Mouse (Mus musculus): ENCODE data around the gene Cep55. TPM values are rescaled to one million over a fixed set of nuclear protein-coding genes. Genes with fewer than 3 reads are reported as not detected.
A peak's percentile ranks its signal among the peaks of the same experiment; 100 is the strongest.

Gene Cep55
- polyA plus RNA-seq, 1 experiment from 2014 or later: 5.4 TPM

DNA sequence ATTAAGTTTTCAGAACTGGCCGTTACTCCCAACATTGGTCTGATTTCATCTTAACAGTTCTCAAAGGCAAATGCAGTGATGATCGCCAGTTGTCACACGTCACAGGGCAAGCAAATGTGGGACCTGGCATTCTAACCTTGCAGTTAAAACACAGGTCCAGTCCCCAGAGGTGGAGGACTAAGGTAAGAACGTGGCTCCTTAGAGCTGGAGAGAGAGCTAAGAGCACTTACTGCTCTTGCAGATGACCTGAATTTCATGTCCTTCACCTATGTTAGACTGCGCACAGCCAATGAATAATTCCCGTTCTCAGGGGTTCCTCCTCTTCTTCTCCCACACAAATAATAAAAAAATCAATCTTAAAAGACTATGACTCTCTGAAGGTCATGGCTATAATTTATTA is 27.4 kb upstream of the Cep55 start:
- H3K27ac ChIP-seq (ENCODE audit: low read depth, low read length): no peak overlapping the region
- H3K4me1 ChIP-seq (ENCODE audit: control insufficient read depth, insufficient read depth, low read depth, low read length): peaks cover 4% of the 10 kb centered on the region; the same call in 1 of the 2 replicates
- H3K9ac ChIP-seq (ENCODE audit: low read depth, low read length): no peak overlapping the region
- H3K9me3 ChIP-seq (ENCODE audit: control insufficient read depth, low read length): no peaks in the 10 kb centered on the region
- no peak overlapping the region for H3K4me2 ChIP-seq (ENCODE audit: low read length)
- no peaks in the 10 kb centered on the region for H3K27me3 ChIP-seq (replicated peaks; ENCODE audit: control insufficient read depth, insufficient read depth, low read length)
- no peak for ATAC-seq
- 88% methylated on average over 6 of the region's 6 CpGs for WGBS
- no peaks in the 10 kb centered on the region for H3K36me3 ChIP-seq (ENCODE audit: control insufficient read depth, insufficient read depth, low read length)
- no peak overlapping the region for H3K4me3 ChIP-seq (ENCODE audit: low read length)

- H3K36me3 ChIP-seq (ENCODE audit: control insufficient read depth, insufficient read depth, low read length): no peaks in the 10 kb centered on the region
- 56% methylated on average over 10 of the region's 10 CpGs for WGBS
- peaks cover 4% of the 10 kb centered on the region; the same call in 1 of the 2 replicates for H3K4me1 ChIP-seq (ENCODE audit: control insufficient read depth, insufficient read depth, low read depth, low read length)
- H3K4me3 ChIP-seq (ENCODE audit: low read length): no peak overlapping the region
- no peaks in the 10 kb centered on the region for H3K9me3 ChIP-seq (ENCODE audit: control insufficient read depth, low read length)
- ATAC-seq: no peak
- H3K9ac ChIP-seq (ENCODE audit: low read depth, low read length): no peak overlapping the region
- H3K27ac ChIP-seq (ENCODE audit: low read depth, low read length): no peak overlapping the region
- H3K27me3 ChIP-seq (replicated peaks; ENCODE audit: control insufficient read depth, insufficient read depth, low read length): no peaks in the 10 kb centered on the region
- no peak overlapping the region for H3K4me2 ChIP-seq (ENCODE audit: low read length)
Observed at GRCm38 (mm10) chr19:38027881-38028521, 26.8 kb upstream of the Cep55 start.

DNA sequence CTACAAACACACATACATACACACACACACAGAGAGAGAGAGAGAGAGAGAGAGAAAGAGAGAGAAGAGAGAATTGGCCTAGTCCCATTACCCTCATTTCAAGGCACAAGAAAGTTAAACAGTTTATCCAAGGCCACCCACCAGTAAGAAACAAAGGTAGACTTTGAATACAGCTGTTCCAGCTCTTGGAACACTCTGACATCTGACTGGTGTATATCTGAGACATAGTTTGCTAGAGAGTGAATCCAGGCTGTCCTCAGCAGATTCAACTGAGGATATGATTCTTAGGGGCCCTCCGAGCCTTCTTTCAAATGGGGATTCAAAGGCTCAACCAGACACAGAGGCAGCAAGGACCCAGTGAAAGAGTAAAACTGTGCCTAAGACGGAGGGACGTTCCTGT is 25.5 kb upstream of the Cep55 start:
- H3K4me2 ChIP-seq (ENCODE audit: low read length): no peak overlapping the region
- 84% methylated on average over 3 of the region's 3 CpGs for WGBS
- peaks cover 4% of the 10 kb centered on the region; the same call in 1 of the 2 replicates for H3K4me1 ChIP-seq (ENCODE audit: control insufficient read depth, insufficient read depth, low read depth, low read length)
- H3K27me3 ChIP-seq (replicated peaks; ENCODE audit: control insufficient read depth, insufficient read depth, low read length): no peaks in the 10 kb centered on the region
- H3K36me3 ChIP-seq (ENCODE audit: control insufficient read depth, insufficient read depth, low read length): no peaks in the 10 kb centered on the region
- no peaks in the 10 kb centered on the region for H3K9me3 ChIP-seq (ENCODE audit: control insufficient read depth, low read length)
- H3K4me3 ChIP-seq (ENCODE audit: low read length): no peak overlapping the region
- no peak for ATAC-seq
- no peak overlapping the region for H3K9ac ChIP-seq (ENCODE audit: low read depth, low read length)
- H3K27ac ChIP-seq (ENCODE audit: low read depth, low read length): no peak overlapping the region

- ATAC-seq: no peak
- WGBS: 62% methylated on average over 3 of the region's 3 CpGs
- Histone ChIP-seq H3K4me3 (ENCODE audit: low read length) (no peak overlapping the region), H3K9ac (ENCODE audit: low read depth, low read length) (no peak overlapping the region), H3K36me3 (ENCODE audit: control insufficient read depth, insufficient read depth, low read length) (no peaks in the 10 kb centered on the region), H3K4me2 (ENCODE audit: low read length) (no peak overlapping the region), H3K27ac (ENCODE audit: low read depth, low read length) (no peak overlapping the region), H3K27me3 (replicated peaks; ENCODE audit: control insufficient read depth, insufficient read depth, low read length) (no peaks in the 10 kb centered on the region), H3K4me1 (ENCODE audit: control insufficient read depth, insufficient read depth, low read depth, low read length) (peaks cover 4% of the 10 kb centered on the region; the same call in 1 of the 2 replicates), H3K9me3 (ENCODE audit: control insufficient read depth, low read length) (no peaks in the 10 kb centered on the region)
Observed at GRCm38 (mm10) chr19:38029871-38030270, 24.9 kb upstream of the Cep55 start.

DNA sequence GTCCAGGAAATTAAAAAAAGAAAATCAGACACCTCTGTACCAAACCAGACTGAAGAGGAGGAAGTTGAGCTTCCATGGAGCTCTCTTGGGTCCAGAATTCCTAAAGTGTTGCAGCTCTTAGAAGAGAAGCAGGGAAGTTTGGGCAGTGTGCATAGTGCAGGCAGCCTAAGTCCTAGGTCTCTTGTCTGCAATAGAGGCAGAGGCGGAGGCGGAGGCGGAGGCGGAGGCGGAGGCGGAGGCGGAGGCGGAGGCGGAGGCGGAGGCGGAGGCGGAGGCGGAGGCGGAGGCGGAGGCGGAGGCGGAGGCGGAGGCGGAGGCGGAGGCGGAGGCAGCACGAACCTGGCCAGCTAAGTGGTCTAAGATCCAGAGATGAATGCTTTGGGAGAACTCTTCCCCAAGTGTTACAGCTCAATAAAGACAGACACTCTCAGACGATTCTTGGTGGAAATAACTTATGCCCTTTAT is 24.1 kb upstream of the Cep55 start:
- Histone ChIP-seq H3K4me2 (ENCODE audit: low read length) (peak overlapping the region; percentile 43), H3K4me3 (ENCODE audit: low read length) (no peak overlapping the region), H3K4me1 (ENCODE audit: control insufficient read depth, insufficient read depth, low read depth, low read length) (peaks cover 4% of the 10 kb centered on the region; the same call in 1 of the 2 replicates), H3K9me3 (ENCODE audit: control insufficient read depth, low read length) (no peaks in the 10 kb centered on the region), H3K27me3 (replicated peaks; ENCODE audit: control insufficient read depth, insufficient read depth, low read length) (no peaks in the 10 kb centered on the region), H3K36me3 (ENCODE audit: control insufficient read depth, insufficient read depth, low read length) (no peaks in the 10 kb centered on the region), H3K27ac (ENCODE audit: low read depth, low read length) (no peak overlapping the region), H3K9ac (ENCODE audit: low read depth, low read length) (no peak overlapping the region)
- ATAC-seq: peak; percentile 78
- 2% methylated on average over 12 of the region's 23 CpGs for whole genome bisulfite sequencing

DNA sequence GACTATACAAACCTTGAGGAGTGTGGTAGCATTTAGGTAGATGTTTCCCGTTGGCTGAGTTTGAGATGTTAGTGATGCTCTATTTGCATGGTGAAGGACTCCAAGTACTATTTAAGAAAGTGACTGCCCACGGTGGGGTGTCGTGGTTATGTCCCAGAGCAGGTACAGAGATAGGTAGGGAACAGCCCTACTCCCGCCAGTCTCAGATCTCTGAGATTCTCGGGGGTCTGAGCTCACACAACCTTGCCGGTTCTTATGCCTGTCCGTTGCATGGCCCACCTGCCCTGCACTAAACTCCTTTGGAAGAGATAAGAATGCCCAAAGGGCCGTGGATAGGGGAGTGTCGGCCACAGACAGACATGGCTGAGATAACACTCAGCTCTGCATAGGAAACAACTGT is 23.7 kb upstream of the Cep55 start:
- Histone ChIP-seq H3K4me1 (ENCODE audit: control insufficient read depth, insufficient read depth, low read depth, low read length) (peaks cover 4% of the 10 kb centered on the region; the same call in 1 of the 2 replicates), H3K27me3 (replicated peaks; ENCODE audit: control insufficient read depth, insufficient read depth, low read length) (no peaks in the 10 kb centered on the region), H3K4me3 (ENCODE audit: low read length) (no peak overlapping the region), H3K9me3 (ENCODE audit: control insufficient read depth, low read length) (no peaks in the 10 kb centered on the region), H3K27ac (ENCODE audit: low read depth, low read length) (no peak overlapping the region), H3K36me3 (ENCODE audit: control insufficient read depth, insufficient read depth, low read length) (no peaks in the 10 kb centered on the region), H3K4me2 (ENCODE audit: low read length) (peak overlapping the region; percentile 43), H3K9ac (ENCODE audit: low read depth, low read length) (no peak overlapping the region)
- peak; percentile 53; the same call in 1 of the 2 replicates for ATAC-seq
- WGBS: 74% methylated on average over 9 of the region's 9 CpGs

GRCm38 (mm10) chr19:38032993-38033734 is 21.6 kb upstream of the Cep55 start:
- 85% methylated on average over 15 of the region's 15 CpGs for WGBS
- H3K4me2 ChIP-seq (ENCODE audit: low read length): no peak overlapping the region
- no peak overlapping the region for H3K9ac ChIP-seq (ENCODE audit: low read depth, low read length)
- no peak for ATAC-seq
- H3K27ac ChIP-seq (ENCODE audit: low read depth, low read length): no peak overlapping the region
- H3K36me3 ChIP-seq (ENCODE audit: control insufficient read depth, insufficient read depth, low read length): no peaks in the 10 kb centered on the region
- no peaks in the 10 kb centered on the region for H3K27me3 ChIP-seq (replicated peaks; ENCODE audit: control insufficient read depth, insufficient read depth, low read length)
- no peaks in the 10 kb centered on the region for H3K9me3 ChIP-seq (ENCODE audit: control insufficient read depth, low read length)
- no peak overlapping the region for H3K4me3 ChIP-seq (ENCODE audit: low read length)
- H3K4me1 ChIP-seq (ENCODE audit: control insufficient read depth, insufficient read depth, low read depth, low read length): peaks cover 4% of the 10 kb centered on the region; the same call in 1 of the 2 replicates

DNA sequence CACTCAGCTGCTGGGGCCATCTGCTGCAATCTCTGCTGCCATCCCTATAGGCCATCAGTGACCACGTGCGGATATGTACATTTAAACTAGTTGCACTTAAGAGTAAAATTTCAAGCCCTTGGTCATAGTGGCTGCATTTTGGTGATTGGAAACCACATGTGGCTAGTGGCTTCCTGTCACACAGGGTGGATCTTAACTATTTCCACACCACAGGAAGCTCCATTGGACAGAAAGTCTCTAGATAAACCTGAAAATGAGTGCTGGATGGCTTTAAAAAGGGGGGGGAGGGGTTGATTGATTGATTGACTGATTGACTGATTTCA is 21.1 kb upstream of the Cep55 start:
- Histone ChIP-seq H3K27ac (ENCODE audit: low read depth, low read length) (no peak overlapping the region), H3K4me2 (ENCODE audit: low read length) (no peak overlapping the region), H3K4me3 (ENCODE audit: low read length) (no peak overlapping the region), H3K27me3 (replicated peaks; ENCODE audit: control insufficient read depth, insufficient read depth, low read length) (no peaks in the 10 kb centered on the region), H3K4me1 (ENCODE audit: control insufficient read depth, insufficient read depth, low read depth, low read length) (peaks cover 4% of the 10 kb centered on the region; the same call in 1 of the 2 replicates), H3K36me3 (ENCODE audit: control insufficient read depth, insufficient read depth, low read length) (no peaks in the 10 kb centered on the region), H3K9ac (ENCODE audit: low read depth, low read length) (no peak overlapping the region), H3K9me3 (ENCODE audit: control insufficient read depth, low read length) (no peaks in the 10 kb centered on the region)
- ATAC-seq: no peak
- WGBS: 87% methylated on average over 2 of the region's 2 CpGs

GRCm38 (mm10) chr19:38034696-38035095 is 20.1 kb upstream of the Cep55 start:
- WGBS: 81% methylated on average over 2 of the region's 2 CpGs
- no peak overlapping the region for H3K4me2 ChIP-seq (ENCODE audit: low read length)
- no peak for ATAC-seq

More at GRCm38 (mm10) chr19:38034696-38035095, 20.1 kb upstream of the Cep55 start:
- Histone ChIP-seq H3K27ac (ENCODE audit: low read depth, low read length) (no peak overlapping the region), H3K36me3 (ENCODE audit: control insufficient read depth, insufficient read depth, low read length) (no peaks in the 10 kb centered on the region), H3K4me1 (ENCODE audit: control insufficient read depth, insufficient read depth, low read depth, low read length) (peaks cover 4% of the 10 kb centered on the region; the same call in 1 of the 2 replicates), H3K9ac (ENCODE audit: low read depth, low read length) (no peak overlapping the region), H3K9me3 (ENCODE audit: control insufficient read depth, low read length) (no peaks in the 10 kb centered on the region), H3K4me3 (ENCODE audit: low read length) (no peak overlapping the region), H3K27me3 (replicated peaks; ENCODE audit: control insufficient read depth, insufficient read depth, low read length) (no peaks in the 10 kb centered on the region)

Data from hindbrain, embryonic 16.5 days (tissue).